Mouse (Mus musculus) liver, postnatal 0 days (tissue): ENCODE data around the gene Elmo1.

Source experiments
- CTCF ChIP-seq: sonication (generic); IDR thresholded peaks from 2 replicates; pipeline ENCODE4 v1.5.1; 2016; ENCODE audit warnings: antibody characterized with exemption, low read depth
- EP300 ChIP-seq: IDR thresholded peaks from 2 replicates; pipeline ENCODE4 v1.6.1; 2016; ENCODE audit warnings: antibody characterized with exemption, low read depth, mild to moderate bottlenecking

DNA sequence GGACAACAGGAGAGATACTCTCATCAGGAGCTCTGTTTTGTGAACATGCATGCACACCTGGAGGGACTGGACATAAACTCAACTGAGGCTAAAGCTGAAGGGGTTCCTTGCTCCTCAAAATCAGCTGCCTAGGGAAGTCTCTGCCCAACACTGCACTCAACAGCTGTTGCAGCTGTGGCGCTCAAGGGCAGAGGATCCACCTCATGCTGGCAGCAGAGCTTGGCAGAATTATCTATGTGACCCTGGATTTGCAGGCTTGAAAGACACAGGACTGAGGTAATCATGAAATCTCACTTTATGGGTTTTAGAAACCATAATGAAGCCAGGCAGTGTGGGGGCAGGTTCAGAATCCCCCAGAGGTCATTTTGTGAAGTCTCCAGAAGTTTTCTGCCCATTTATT, 32.5 kb upstream of the Elmo1 start:
- no peak for TF ChIP-seq CTCF
- no peak for TF ChIP-seq EP300
